Mouse (Mus musculus): Measurements from ENCODE around the gene Fam186b. TPM values are rescaled to one million over a fixed set of nuclear protein-coding genes. Genes with fewer than 3 reads are reported as not detected.
"Not testable (repeated sequence)": the region's sequence is repeated elsewhere in the genome, so short reads cannot be mapped to it uniquely, and the experiment has no call there.

The Fam186b gene
- total and polyA plus RNA-seq, 2 experiments from 2014 or later: 0.38 to 1.6 TPM

DNA sequence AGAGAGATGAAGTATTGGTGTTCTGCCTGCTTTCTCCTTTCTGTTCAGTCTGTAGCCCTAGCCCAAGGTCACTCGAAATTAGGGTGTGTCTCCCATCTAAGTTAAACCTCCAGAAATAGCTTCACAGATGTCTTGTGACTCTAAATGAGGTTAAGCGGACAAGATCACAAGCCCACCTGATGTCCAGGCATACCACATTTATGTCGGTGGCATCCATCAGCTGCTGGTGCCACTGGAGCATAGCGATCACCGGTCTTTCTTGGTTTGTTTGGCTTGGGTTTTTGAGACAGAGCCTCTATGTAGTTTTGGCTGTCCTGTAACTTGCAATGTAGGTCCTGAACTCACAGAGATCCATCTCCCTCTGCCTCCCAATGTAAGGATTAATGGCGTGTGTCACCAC, 41.9 kb downstream of the Fam186b start:
- 0 out of 2 replicates have a peak, but pooled peaks cover 3% of the 10 kb centered on the region for H3K4me1 ChIP-seq (ENCODE audit: insufficient read depth, low read length)
- no peak overlapping the region for H3K4me2 ChIP-seq (ENCODE audit: low read depth, low read length, poor library complexity, severe bottlenecking)
- DNase-seq (ENCODE audit: low spot score) (no peak), ATAC-seq (ENCODE audit: low FRiP score) (no peak)
- no peak overlapping the region for H3K9ac ChIP-seq (replicated peaks; ENCODE audit: low read length, poor library complexity, severe bottlenecking)
- H3K36me3 ChIP-seq (ENCODE audit: insufficient read depth, low read length): no peaks in the 10 kb centered on the region; the same call in 1 of the 2 replicates
- H3K4me3 ChIP-seq (ENCODE audit: low read depth, low read length): no peak overlapping the region
- WGBS: 95% methylated on average over 6 of the region's 6 CpGs
- H3K27me3 ChIP-seq (ENCODE audit: insufficient read depth, low read length): no peaks in the 10 kb centered on the region
- no peaks in the 10 kb centered on the region for H3K9me3 ChIP-seq (ENCODE audit: low read length)
- H3K27ac ChIP-seq (ENCODE audit: low read depth, low read length): no peak overlapping the region
- no peak for TF ChIP-seq CTCF (IDR thresholded peaks at IDR 0.05)

DNA sequence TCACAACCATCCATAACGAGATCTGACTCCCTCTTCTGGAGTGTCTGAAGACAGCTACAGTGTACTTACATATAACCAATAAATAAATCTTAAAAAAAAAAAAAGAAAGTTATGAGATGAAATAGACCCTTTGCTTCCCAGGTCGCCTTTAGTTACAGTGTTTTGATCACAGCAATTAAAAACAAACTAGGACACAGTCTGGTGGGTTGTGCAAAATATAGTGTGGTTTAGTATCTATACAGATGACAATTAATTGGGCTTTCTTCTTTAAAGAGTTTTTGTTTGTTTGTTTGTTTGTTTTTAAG, 42.6 kb downstream of the Fam186b start:
- Histone ChIP-seq H3K27ac (ENCODE audit: low read depth, low read length) (peak overlapping the region; percentile 84; the same call in 1 of the 2 replicates), H3K4me3 (ENCODE audit: low read depth, low read length) (peak overlapping the region; percentile 41; the same call in 1 of the 2 replicates), H3K4me2 (ENCODE audit: low read depth, low read length, poor library complexity, severe bottlenecking) (peak overlapping the region; percentile 77)
- not testable (repeated sequence) for ATAC-seq (ENCODE audit: low FRiP score); H3K9me3 ChIP-seq (ENCODE audit: low read length); H3K9ac ChIP-seq (replicated peaks; ENCODE audit: low read length, poor library complexity, severe bottlenecking); H3K27me3 ChIP-seq (ENCODE audit: insufficient read depth, low read length); DNase-seq (ENCODE audit: low spot score); H3K4me1 ChIP-seq (ENCODE audit: insufficient read depth, low read length); H3K36me3 ChIP-seq (ENCODE audit: insufficient read depth, low read length)
- 45% methylated on average over 2 of the region's 2 CpGs for WGBS

DNA sequence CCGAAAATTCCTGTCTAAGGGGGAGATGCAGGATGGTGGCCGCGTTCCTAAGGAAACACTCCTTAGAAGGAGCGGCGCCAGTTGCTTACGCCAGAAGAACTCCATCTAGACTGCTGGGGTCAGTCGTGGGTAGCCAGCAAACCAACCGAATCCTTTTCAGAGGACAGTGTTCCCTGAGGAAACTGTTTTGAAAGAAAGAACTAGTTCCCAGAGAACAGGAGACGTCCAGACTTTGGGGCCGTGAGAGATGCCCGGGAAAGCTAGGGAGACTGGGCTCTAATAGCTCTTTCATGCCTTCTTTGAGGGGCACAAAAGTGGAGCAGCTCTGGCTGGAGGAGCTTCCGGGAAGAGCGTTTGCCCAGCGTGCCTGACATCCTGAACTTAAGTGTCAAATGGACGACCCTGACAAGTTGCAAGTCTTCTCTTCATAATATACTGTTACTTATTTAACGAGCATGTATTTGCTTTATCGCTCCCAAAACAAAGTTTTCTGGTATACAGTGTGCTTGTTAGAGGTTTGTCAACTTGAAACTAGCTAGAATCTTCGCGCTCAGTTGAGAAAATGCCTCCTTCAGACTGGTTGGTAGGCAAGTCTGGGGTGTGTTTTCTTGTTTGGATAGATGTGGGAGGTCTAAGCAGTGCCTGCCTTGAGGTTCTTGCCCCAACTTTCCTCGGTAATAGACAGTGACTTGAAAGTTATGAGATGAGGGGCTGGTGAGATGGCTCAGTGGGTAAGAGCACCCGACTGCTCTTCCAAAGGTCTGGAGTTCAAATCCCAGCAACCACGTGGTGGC, 43.1 kb downstream of the Fam186b start:
- Histone ChIP-seq H3K27me3 (ENCODE audit: insufficient read depth, low read length) (no peaks in the 10 kb centered on the region), H3K27ac (ENCODE audit: low read depth, low read length) (peak overlapping the region; percentile 84), H3K4me3 (ENCODE audit: low read depth, low read length) (peak overlapping the region; percentile 41), H3K9me3 (ENCODE audit: low read length) (no peaks in the 10 kb centered on the region), H3K36me3 (ENCODE audit: insufficient read depth, low read length) (peaks cover 8% of the 10 kb centered on the region), H3K9ac (replicated peaks; ENCODE audit: low read length, poor library complexity, severe bottlenecking) (peak overlapping the region; percentile 58), H3K4me2 (ENCODE audit: low read depth, low read length, poor library complexity, severe bottlenecking) (peak overlapping the region; percentile 77), H3K4me1 (ENCODE audit: insufficient read depth, low read length) (0 out of 2 replicates have a peak, but pooled peaks cover 3% of the 10 kb centered on the region)
- 4% methylated on average over 22 of the region's 22 CpGs for WGBS
- peak; percentile 81 for DNase-seq (ENCODE audit: low spot score)
- TF ChIP-seq CTCF (IDR thresholded peaks at IDR 0.05): peak; percentile 39
- ATAC-seq (ENCODE audit: low FRiP score): peak; percentile 50

- Histone ChIP-seq H3K4me1 (ENCODE audit: insufficient read depth, low read length) (0 out of 2 replicates have a peak, but pooled peaks cover 3% of the 10 kb centered on the region), H3K27me3 (ENCODE audit: insufficient read depth, low read length) (no peaks in the 10 kb centered on the region), H3K36me3 (ENCODE audit: insufficient read depth, low read length) (peaks cover 14% of the 10 kb centered on the region), H3K4me3 (ENCODE audit: low read depth, low read length) (peak within 1 kb of the TSS; percentile 41), H3K4me2 (ENCODE audit: low read depth, low read length, poor library complexity, severe bottlenecking) (peak within 1 kb of the TSS; percentile 77), H3K9ac (replicated peaks; ENCODE audit: low read length, poor library complexity, severe bottlenecking) (peak within 1 kb of the TSS; percentile 58), H3K9me3 (ENCODE audit: low read length) (no peaks in the 10 kb centered on the region), H3K27ac (ENCODE audit: low read depth, low read length) (peak within 1 kb of the TSS; percentile 84)
- DNase-seq (ENCODE audit: low spot score) (peak; percentile 100), ATAC-seq (ENCODE audit: low FRiP score) (peak; percentile 94)
- under 1% methylated on average over 52 of the region's 52 CpGs for WGBS
- no peak; the same call in 1 of the 2 replicates for TF ChIP-seq CTCF (IDR thresholded peaks at IDR 0.05)
Observed at GRCm38 (mm10) chr15:99251626-99252380, 43.9 kb downstream of the Fam186b start, which contains the start of gene Mcrs1. Mcrs1 (minus strand) TSS chr15:99251961.

DNA sequence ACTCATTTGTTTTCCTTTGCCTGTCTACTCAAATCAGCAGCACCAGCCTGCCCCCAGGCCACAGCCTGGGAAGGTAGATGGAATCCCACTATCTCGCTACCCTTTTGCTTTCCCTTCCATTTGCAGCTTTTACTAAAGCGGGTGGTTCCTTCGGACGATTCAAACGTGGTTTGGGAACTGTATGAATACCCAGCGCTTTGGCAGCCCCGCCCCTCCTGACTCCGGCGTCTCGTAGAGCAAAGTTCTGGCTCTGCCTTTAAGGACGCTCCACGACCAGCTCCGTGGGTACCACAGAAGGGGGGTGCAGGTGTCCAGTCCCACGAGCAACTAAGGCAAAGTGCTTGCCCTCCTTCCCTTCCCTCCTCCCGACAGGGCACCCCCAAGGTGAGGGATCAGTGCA, 44.6 kb downstream of the Fam186b start:
- H3K9me3 ChIP-seq (ENCODE audit: low read length); DNase-seq (ENCODE audit: low spot score); H3K27me3 ChIP-seq (ENCODE audit: insufficient read depth, low read length); H3K27ac ChIP-seq (ENCODE audit: low read depth, low read length); H3K4me1 ChIP-seq (ENCODE audit: insufficient read depth, low read length): not testable (repeated sequence)
- under 1% methylated on average over 14 of the region's 15 CpGs for WGBS
- peaks cover 21% of the 10 kb centered on the region for H3K36me3 ChIP-seq (ENCODE audit: insufficient read depth, low read length)
- ATAC-seq (ENCODE audit: low FRiP score): 0 out of 2 replicates have a peak, but pooled peaks have one; percentile 3
- H3K4me3 ChIP-seq (ENCODE audit: low read depth, low read length): peak overlapping the region; percentile 41
- H3K4me2 ChIP-seq (ENCODE audit: low read depth, low read length, poor library complexity, severe bottlenecking): peak overlapping the region; percentile 77
- H3K9ac ChIP-seq (replicated peaks; ENCODE audit: low read length, poor library complexity, severe bottlenecking): peak overlapping the region; percentile 55; the same call in 1 of the 2 replicates

DNA sequence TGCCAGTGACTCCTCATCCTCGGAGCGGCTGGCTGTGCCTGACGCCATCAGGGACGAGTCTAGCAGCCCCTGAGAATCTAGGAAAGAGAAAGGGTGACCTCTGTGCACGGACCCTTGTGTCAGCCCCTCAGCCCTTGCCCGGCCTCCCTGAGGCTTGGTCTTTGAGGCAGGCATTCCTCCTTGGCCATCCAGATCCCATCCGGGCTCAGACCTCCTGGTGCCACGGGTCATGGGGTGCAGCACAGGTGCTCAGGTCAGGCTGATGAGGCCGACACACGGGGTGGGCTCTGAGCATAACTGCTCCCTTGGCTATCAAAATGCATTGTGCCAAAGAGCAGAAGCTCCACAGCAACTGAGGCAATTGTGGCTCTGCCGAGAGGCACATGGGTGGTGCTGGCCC, 45.8 kb downstream of the Fam186b start:
- no peak for TF ChIP-seq CTCF (IDR thresholded peaks at IDR 0.05)
- Histone ChIP-seq H3K36me3 (ENCODE audit: insufficient read depth, low read length) (peaks cover 23% of the 10 kb centered on the region), H3K4me1 (ENCODE audit: insufficient read depth, low read length) (0 out of 2 replicates have a peak, but pooled peaks cover 3% of the 10 kb centered on the region), H3K9ac (replicated peaks; ENCODE audit: low read length, poor library complexity, severe bottlenecking) (no peak overlapping the region), H3K4me2 (ENCODE audit: low read depth, low read length, poor library complexity, severe bottlenecking) (no peak overlapping the region), H3K9me3 (ENCODE audit: low read length) (no peaks in the 10 kb centered on the region), H3K27me3 (ENCODE audit: insufficient read depth, low read length) (no peaks in the 10 kb centered on the region), H3K4me3 (ENCODE audit: low read depth, low read length) (no peak overlapping the region), H3K27ac (ENCODE audit: low read depth, low read length) (no peak overlapping the region)
- 89% methylated on average over 11 of the region's 11 CpGs for WGBS
- no peak for ATAC-seq (ENCODE audit: low FRiP score)
- no peak for DNase-seq (ENCODE audit: low spot score)
